Mouse (Mus musculus): ENCODE results near the gene Gm16485.
A peak's percentile ranks its signal among the peaks of the same experiment; 100 is the strongest.

Gene Gm16485

GRCm38 (mm10) chr9:8971491-8971890 lies at the start of gene Gm16485:
Gm16485 (plus strand) TSS chr9:8971791.
- DNase-seq (ENCODE audit: low spot score) = no peak

DNA sequence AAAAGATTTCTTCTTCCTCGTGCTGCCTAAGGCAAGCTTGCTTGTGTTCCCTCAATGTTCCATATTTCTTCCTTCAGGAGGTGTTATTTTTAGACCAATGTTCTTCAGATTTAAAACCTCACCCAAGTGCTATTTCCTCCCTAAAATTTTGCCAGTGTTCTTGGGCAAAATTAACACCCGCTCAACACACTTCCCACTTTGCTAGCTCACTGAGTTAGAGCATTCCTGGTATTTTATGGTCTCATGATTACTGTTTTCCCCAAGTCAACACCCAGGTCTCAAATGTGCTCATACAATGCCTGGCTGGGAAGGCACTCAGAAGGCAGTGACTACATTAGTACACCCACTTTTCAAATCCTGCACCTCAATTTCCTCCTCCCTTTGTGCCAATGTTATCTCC lies 44.0 kb upstream of the Gm16485 start:
- no peak for DNase-seq (ENCODE audit: low spot score)

DNA sequence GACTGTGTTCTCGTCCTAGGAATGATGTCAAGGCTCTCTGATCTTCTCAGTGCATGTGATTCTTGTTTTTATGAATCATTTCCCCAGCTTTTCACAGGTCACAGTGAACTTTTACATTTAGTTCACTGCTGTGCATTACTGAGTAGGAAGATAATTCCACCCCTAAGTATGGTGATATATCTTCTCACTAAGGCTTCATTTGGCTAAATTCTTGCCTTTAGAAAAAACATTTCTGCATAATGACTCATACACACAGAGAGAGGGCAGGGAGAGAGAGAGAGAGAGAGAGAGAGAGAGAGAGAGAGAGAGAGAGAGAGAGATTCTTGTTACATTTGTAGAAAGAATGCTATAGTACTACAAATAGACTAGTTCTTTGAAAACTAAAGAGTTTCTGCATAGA lies 33.8 kb upstream of the Gm16485 start:
- DNase-seq (ENCODE audit: low spot score) = no peak

DNA sequence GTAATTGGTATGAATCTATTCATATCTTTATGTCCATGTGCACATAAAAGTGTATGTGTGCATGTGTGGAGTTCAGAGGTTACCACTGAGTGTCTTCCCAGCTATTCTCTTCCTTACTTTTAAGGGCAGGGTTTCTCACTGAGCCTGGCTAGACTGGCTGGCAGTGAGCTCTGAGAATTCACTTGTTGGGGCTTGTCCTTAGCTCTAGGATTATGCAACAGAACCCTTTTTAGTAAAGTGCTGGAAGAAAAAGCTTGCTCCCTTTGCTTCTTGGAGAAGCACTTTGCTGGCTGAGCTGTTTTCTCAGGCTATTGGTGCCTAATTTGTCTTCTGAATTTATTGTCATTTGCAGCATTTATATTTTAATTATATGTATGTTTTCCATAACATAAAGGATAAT lies 18.3 kb upstream of the Gm16485 start:
- DNase-seq (ENCODE audit: low spot score) = no peak

GRCm38 (mm10) chr9:8964512-8965133 lies 7.0 kb upstream of the Gm16485 start:
- peak; percentile 9 for DNase-seq (ENCODE audit: low spot score)

DNA sequence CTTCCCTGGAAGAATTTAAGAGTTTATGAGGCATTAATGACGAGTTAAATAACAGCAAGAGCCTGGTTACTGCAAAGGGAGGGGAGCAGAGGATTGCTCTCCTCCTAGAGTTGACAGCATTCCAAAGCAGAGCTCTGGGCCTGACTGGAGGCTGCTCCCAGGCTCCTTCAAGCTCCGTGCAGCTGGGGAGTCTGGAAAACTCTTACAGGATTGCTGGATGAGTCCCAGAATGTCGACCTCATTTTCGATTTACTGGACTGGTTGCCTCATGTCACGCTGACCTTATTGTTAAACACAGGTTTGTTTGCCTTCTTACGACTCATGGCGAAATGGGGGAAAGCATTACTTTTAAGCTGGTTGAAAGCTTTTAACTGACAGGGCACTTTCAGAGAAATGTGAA lies 1.4 kb upstream of the Gm16485 start:
- DNase-seq (ENCODE audit: low spot score) = peak; percentile 3

- DNase-seq (ENCODE audit: low spot score) = no peak
Measured at GRCm38 (mm10) chr9:8977775-8978174, 6.2 kb downstream of the Gm16485 start.

GRCm38 (mm10) chr9:8982315-8982714 lies 10.7 kb downstream of the Gm16485 start:
- no peak for DNase-seq (ENCODE audit: low spot score)

GRCm38 (mm10) chr9:8996494-8996893 lies 24.9 kb downstream of the Gm16485 start:
- no peak for DNase-seq (ENCODE audit: low spot score)

- DNase-seq (ENCODE audit: low spot score) = no peak
Measured at GRCm38 (mm10) chr9:9001170-9001569, 29.6 kb downstream of the Gm16485 start.

GRCm38 (mm10) chr9:9015108-9015507 lies 43.5 kb downstream of the Gm16485 start:
- no peak for DNase-seq (ENCODE audit: low spot score)

Measured in urinary bladder, postnatal 25 days (tissue).